Mouse (Mus musculus) activated CD4-positive, CD25-positive, alpha-beta regulatory T cell, adult 4 months (primary cell): Measurements from ENCODE around the gene Mrpl55. TPM values are rescaled to one million over a fixed set of nuclear protein-coding genes. Genes with fewer than 3 reads are reported as not detected.

ENCODE experiments used
- ATAC-seq: one replicate; pipeline ENCODE4 v1.8.0; 2017
- polyA plus RNA-seq, 2 experiments: library from polyadenylated mRNA; unstranded; fragments of 100-300 nt; shearing (Covaris generic); gene quantifications; one replicate each; pipeline ENCODE4 v1.2.1; 2017

Mrpl55 gene
- 10 to 100 TPM; 49.4 to 50.0 TPM for polyA plus RNA-seq

GRCm38 (mm10) chr11:59202081-59202995 is at the start of gene Mrpl55:
TSS of gene Mrpl55 (plus strand) at chr11:59202486.
- ATAC-seq: peak; percentile 88

DNA sequence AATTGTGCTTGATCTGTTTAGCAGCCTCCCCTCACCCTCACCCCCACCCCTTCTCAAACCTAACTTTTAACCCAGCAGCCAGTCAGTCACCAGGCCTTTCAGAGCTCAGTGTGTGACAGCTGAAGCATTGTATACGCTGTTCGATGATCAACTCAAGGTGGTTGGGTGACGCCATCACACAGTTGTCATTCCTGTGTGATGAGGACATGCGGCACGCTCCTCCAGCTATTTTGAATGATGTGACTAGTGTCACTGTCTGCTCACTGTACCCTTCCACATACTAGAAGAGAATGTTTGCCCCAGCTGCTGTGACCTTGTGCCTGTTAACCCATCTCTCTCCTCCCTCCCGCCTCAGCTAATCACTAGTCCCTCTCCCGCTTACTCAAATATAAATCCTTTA is 48.1 kb upstream of the Mrpl55 start:
- no peak for ATAC-seq

DNA sequence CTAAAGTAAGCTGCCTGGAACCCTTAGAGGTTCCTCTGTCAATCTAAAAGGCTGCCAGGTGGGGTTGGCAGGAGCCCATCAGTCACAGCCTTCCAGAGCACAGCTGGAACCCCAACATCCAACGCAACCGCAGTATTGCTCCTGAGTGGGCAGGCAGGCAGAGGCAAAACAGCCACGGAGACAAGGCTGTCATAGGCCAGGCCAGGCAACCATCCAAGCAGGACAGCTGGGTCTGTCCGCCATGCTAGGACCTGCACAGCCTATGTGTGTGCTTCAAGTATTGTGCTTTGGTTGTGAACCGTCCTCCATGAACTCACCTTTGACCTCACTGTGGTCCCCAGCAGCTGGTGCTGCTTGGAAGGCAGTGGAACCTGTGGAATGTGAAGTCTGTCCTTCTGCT is 46.4 kb upstream of the Mrpl55 start:
- ATAC-seq: no peak

GRCm38 (mm10) chr11:59159099-59159498 is 43.2 kb upstream of the Mrpl55 start:
- ATAC-seq: no peak

DNA sequence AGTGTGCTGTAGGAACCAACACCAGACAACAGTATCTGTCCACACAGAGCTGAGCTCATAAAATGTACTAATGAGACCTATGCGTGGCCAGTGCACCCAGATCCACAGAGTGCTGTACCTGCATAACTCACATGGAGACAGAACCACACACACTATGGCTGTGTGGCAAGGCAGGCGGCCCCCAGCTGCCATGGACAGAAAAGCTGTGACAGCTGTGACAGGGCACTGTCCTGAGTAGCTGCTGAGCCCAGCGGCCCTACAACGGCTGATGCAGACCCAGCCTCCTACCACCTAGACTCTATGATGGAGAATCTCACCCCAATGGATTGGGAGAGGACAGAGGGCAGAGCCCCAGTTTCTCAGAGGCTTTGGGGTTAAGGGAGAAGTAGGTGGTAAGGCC is 42.7 kb upstream of the Mrpl55 start:
- ATAC-seq: no peak

DNA sequence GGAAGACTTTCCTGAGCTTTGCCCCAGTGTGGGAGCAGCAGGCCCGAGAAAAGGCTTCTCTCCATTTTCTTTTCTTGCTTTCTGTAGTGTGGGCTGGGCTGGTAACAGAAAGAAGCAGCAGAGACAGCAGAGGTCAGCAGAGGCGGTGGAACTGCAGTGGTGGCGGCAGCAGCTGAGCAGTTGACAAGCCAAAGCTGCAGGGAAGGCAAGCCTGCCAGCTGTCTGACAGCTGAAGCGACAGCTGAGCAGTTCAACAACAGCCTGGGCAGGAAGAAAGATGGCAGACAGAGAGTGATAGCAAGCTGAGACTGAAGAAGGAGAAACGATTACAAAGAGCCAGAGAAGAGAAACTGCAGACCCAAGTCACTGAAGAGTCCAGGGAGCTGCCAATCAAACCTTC is 40.9 kb upstream of the Mrpl55 start:
- ATAC-seq: no peak

GRCm38 (mm10) chr11:59162443-59163254 is 39.6 kb upstream of the Mrpl55 start:
- ATAC-seq: peak; percentile 4

DNA sequence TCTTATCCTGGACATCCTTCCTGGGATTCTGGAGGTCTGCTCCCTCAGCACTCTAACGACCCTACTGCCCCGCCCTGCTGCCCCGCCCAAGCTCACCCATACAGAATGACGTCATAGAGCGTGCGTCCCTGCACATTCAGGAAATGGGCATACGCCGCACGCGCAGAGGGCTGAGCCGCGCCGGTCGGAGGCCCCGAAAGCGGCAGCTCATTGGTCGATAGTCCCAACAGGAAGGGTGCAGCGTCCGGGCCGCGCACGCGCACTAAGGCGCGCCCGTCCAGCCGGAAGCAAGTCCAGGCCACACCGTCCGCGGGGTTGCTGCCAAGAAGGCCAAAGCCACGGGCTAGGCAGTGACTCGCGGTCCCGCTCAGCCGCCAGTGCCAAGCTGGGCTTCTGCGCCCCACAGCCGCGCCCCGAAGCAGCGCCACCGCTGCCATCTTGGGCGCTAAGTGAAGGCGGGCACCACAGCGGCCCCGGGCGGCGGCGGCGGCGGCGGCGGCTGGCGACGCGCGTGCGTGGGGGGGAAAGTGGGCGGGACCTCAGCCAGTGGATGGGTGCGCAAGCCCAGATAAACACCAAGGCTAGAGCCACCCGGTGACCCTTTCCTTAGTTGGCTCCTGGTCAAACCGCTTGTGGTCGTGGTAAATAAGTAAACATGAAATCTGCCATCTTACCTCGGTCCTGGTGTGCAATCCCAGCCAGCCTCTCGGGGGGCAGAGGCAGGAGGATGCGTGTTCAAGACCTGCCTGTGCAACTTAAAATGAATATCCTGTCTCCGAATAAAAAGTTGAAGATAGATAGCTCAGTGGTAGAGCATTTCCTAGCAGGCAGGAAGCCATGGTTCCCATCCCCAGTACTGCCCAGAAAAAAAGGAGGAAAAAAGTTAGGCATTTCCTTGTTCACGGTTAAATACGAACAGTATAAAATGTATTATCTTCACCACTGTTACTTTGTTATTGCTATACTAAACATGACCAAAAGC is 38.7 kb upstream of the Mrpl55 start, which contains the start of gene Iba57:
Gene Iba57 (minus strand): TSS at position 485 of the 982 bp plus-strand sequence.
- peak; percentile 97 for ATAC-seq

- no peak for ATAC-seq
Measured at GRCm38 (mm10) chr11:59164384-59164783, 37.9 kb upstream of the Mrpl55 start.

- ATAC-seq: no peak
Measured at GRCm38 (mm10) chr11:59165616-59166241, 36.6 kb upstream of the Mrpl55 start.

GRCm38 (mm10) chr11:59169807-59170206 is 32.5 kb upstream of the Mrpl55 start:
- no peak for ATAC-seq

DNA sequence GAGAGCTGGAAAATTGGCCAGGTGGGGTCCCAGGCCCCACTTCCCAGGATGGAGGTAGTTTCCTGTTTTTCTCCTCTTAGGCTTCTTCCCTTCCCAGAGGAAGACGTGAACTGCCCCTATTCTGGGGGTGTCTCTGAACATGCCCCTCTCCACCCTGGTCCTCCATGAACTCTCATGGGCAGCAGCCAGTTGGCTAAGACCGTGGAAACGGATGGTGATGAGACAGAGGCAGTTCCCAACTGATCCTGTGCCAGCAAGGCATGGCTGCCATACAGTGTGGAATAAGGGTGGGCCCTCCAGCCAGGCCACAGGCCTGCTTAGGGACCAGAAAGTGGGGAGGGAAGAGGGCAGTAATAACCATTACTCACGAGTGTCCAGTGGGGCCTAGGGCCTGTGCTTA is 31.7 kb upstream of the Mrpl55 start:
- no peak for ATAC-seq

DNA sequence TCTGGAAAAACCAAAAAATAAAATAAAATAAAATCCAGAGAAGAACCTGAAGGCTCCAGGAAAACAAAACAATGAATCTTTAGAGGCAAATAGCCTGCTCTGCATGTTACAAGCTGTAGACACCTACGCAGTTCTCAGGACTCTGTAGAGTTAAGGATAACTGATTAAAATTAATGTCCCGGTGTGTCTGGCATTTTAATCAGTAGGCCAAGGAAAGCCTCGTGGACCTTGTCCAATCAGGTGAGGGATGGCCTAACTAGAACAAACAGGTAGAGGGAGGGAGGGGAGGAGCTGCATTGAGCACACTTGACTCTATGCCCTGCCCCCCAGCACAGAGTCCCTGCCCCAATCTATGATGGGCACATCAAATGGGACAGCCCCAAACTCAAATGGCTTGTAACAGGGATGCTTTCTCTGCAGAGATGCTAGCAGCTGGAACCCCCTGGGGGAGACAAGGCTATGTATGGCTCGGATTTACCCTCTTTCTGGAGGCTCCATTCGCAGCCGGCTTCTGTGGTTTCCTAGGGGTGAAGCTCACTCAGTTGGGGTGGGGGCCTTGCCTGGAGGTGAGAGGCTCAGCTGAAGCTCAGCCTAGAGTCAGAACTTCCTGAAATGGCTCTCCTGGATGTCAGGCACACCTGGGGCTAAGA is 28.0 kb upstream of the Mrpl55 start:
- no peak for ATAC-seq

DNA sequence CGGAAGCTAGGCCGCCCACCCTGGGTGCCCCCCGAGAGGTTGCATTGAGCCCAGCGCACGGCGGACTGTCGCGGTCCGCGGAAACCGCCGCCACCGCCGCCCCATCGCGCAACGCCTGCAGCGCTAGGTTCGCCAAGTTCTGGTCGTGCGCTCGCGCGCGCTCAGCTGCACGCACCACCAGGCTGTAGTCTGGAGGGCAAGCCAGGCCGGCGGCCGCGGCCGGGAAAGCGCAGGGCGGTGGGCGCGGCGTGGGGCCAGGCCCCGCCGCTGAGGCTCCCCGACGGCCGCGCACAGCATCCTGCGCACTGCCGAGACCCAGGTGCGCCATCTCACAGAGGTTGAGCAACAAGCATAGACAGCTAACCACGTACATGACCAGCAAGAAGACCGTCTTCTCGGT is 25.8 kb upstream of the Mrpl55 start:
- no peak for ATAC-seq

DNA sequence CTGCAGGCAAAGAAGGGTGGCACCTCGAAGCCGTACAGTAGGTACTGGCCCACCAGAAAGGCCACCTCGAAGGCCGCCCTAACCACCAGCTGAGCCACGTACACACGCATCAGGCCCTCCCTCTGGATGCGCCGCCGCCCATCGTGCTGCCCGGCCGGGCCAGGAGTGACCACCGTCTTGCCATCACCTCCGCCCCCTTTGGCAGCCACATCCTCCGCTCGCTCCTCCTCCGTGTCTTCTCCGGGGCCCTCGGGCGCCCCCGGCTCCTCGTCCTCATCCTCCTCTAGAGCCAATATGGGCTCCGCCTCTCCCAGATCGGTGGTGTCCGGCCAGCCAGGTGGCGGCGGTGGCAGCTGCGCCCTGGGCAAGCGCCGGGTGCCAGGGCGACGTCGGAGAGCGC is 25.4 kb upstream of the Mrpl55 start:
- no peak for ATAC-seq

DNA sequence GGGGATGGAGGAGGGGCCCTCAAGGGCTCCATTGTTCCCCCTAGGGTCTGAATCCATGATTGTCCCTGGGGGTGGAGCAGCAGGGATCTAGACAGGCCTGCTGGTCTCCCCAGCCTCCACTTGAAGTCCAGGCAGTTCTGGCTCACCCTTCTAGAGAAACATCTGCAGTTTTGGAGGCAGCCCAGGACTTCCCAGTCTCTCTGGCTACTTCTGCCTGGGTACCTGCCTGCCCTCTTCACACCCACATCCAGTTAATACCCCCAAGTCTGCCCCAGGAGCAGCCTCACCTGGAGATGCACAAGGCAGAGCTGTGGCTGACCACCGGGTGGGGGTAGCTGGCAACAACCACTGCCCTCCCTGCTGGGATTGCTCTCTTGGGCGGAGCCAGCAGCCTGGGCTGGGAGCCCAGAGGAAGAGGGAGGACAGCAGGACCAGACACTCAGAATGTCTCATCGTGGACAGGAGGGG is 19.4 kb upstream of the Mrpl55 start, which contains the start of gene Gjc2:
Gene Gjc2 (minus strand): TSS at position 350 of the 468 bp plus-strand sequence.
- ATAC-seq: no peak

GRCm38 (mm10) chr11:59183821-59184220 is 18.5 kb upstream of the Mrpl55 start:
- no peak for ATAC-seq

DNA sequence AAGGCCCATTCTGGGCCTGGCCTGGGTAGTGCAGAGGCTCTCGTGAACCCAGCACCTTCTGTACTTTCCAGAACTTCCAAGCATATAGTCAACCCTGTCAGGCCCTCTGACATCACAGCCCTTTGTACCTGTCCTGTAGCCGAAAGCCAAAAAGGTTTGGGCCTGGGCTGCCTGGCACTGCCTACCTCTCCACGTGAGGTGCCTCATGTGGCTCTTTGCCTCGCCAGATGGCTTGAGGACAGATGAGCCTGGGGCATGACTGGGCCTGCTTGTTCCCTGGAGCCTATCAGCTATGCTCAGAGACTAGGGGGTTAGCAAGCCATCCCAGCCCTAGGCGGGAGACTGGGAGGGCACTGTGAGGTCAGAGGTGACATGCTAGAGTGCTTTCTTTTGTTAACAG is 16.8 kb upstream of the Mrpl55 start:
- no peak for ATAC-seq

GRCm38 (mm10) chr11:59187706-59188105 is 14.6 kb upstream of the Mrpl55 start:
- no peak for ATAC-seq

- peak; percentile 91 for ATAC-seq
Measured at GRCm38 (mm10) chr11:59191231-59192058, 10.8 kb upstream of the Mrpl55 start.
